Mouse (Mus musculus): ENCODE measurements around the gene Yaf2. TPM values are rescaled to one million over a fixed set of nuclear protein-coding genes. Genes with fewer than 3 reads are reported as not detected.

Yaf2 gene
- polyA plus RNA-seq, 1 experiment from 2014 or later = 138 TPM

DNA sequence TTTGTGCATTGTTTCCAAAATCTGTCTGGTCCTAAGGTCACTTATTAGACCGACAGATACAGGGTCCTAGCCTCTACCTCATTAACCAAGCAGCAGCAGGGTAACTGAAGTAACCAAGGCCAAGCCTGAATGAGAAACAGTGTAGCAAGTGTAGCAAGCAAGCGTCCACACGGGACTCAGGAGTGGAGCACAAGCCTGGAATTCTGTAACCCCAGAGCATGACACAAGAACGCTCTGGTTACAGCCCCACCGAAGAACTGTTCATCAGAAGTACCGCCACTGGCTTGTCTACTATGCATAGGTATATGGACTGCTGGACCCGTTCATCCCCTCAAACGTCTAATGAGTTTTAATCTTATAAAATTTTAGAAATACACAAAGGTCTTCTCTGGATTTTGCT lies 69.3 kb downstream of the Yaf2 start:
- no peak overlapping the region for H3K4me3 ChIP-seq (ENCODE audit: low read depth, low read length)
- H3K9me3 ChIP-seq (ENCODE audit: control insufficient read depth, low read length) = no peaks in the 10 kb centered on the region
- no peak overlapping the region for H3K27ac ChIP-seq (ENCODE audit: low read depth, low read length)
- H3K4me2 ChIP-seq (ENCODE audit: low read depth) = no peak overlapping the region
- no peaks in the 10 kb centered on the region for H3K27me3 ChIP-seq (ENCODE audit: control insufficient read depth, insufficient read depth, low read length)
- H3K9ac ChIP-seq (ENCODE audit: low read length) = no peak overlapping the region
- no peaks in the 10 kb centered on the region for H3K36me3 ChIP-seq (ENCODE audit: control insufficient read depth, insufficient read depth, low read length)
- DNase-seq (ENCODE audit: low spot score) (no peak), ATAC-seq (ENCODE audit: insufficient read depth, low FRiP score, low TSS enrichment) (no peak)
- H3K4me1 ChIP-seq (ENCODE audit: control insufficient read depth, insufficient read depth, low read length) = no peaks in the 10 kb centered on the region
- WGBS = 89% methylated on average over 8 of the region's 8 CpGs

DNA sequence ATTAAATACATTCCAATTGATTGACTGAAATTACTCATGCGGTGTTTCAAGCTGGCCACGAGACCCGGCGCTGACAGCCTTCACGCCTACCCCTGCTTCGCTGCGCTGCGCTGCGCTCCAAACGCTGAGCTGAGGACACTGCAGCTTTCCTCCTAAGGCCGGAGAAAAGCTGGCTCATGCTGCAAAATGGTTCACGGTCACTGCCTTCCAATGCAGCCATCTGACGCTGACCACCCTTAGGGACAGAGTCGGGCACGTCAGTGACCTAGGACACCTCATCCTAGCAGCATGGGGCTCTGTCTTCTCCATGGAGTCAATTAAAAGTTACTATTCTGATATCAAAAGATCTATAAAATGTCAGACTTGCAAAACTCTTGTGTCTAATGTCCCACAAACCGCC lies 70.4 kb downstream of the Yaf2 start:
- H3K27ac ChIP-seq (ENCODE audit: low read depth, low read length) = no peak overlapping the region
- H3K4me2 ChIP-seq (ENCODE audit: low read depth) = no peak overlapping the region
- H3K4me3 ChIP-seq (ENCODE audit: low read depth, low read length) = no peak overlapping the region
- ATAC-seq (ENCODE audit: insufficient read depth, low FRiP score, low TSS enrichment) (no peak), DNase-seq (ENCODE audit: low spot score) (no peak)
- H3K4me1 ChIP-seq (ENCODE audit: control insufficient read depth, insufficient read depth, low read length) = no peaks in the 10 kb centered on the region
- 78% methylated on average over 16 of the region's 16 CpGs for WGBS
- no peak overlapping the region for H3K9ac ChIP-seq (ENCODE audit: low read length)
- no peaks in the 10 kb centered on the region for H3K27me3 ChIP-seq (ENCODE audit: control insufficient read depth, insufficient read depth, low read length)
- no peaks in the 10 kb centered on the region for H3K36me3 ChIP-seq (ENCODE audit: control insufficient read depth, insufficient read depth, low read length)
- H3K9me3 ChIP-seq (ENCODE audit: control insufficient read depth, low read length) = no peaks in the 10 kb centered on the region

DNA sequence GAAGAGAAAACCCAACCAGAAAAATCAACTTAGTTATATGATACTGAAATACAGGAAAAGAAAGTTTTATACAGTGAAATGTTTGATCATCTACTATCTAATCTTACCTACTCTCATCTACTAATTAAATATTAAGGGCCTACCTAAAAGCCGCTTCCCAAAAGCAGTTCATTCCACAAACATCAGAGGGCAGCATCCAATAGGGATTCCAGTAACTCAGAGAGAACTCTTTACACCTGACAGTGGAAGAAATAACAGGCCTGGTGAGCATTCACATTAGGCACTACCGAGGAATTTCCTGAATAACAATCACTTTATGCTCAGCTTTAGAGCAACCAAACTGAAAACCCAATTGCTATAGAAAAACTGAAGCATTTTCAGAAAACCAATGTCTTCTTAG lies 71.0 kb downstream of the Yaf2 start:
- Histone ChIP-seq H3K27ac (ENCODE audit: low read depth, low read length) (no peak overlapping the region), H3K4me2 (ENCODE audit: low read depth) (no peak overlapping the region), H3K4me3 (ENCODE audit: low read depth, low read length) (no peak overlapping the region), H3K9ac (ENCODE audit: low read length) (no peak overlapping the region), H3K4me1 (ENCODE audit: control insufficient read depth, insufficient read depth, low read length) (no peaks in the 10 kb centered on the region), H3K36me3 (ENCODE audit: control insufficient read depth, insufficient read depth, low read length) (no peaks in the 10 kb centered on the region), H3K9me3 (ENCODE audit: control insufficient read depth, low read length) (no peaks in the 10 kb centered on the region), H3K27me3 (ENCODE audit: control insufficient read depth, insufficient read depth, low read length) (no peaks in the 10 kb centered on the region)
- ATAC-seq (ENCODE audit: insufficient read depth, low FRiP score, low TSS enrichment) (no peak), DNase-seq (ENCODE audit: low spot score) (no peak)
- WGBS = 78% methylated on average over 2 of the region's 2 CpGs

DNA sequence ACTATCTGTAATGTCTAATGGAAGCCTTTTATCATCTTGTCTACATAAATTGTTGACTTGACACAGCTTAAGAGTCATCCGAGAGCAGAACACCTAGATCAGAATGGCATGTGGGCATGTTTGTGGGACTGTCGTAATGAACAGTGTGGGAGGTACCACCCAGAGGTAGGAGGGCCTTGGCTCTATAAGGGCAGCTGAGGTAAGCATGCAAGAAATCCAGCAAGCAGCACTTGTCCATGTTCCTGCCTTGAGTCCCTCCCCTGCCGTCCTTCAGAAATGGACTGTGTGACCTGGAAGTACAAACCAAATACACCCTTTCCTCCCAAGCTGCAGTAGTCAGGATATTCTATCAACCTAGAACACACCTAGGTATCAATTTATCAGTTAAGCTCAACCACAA lies 71.5 kb downstream of the Yaf2 start:
- Histone ChIP-seq H3K36me3 (ENCODE audit: control insufficient read depth, insufficient read depth, low read length) (no peaks in the 10 kb centered on the region), H3K4me1 (ENCODE audit: control insufficient read depth, insufficient read depth, low read length) (no peaks in the 10 kb centered on the region), H3K27me3 (ENCODE audit: control insufficient read depth, insufficient read depth, low read length) (no peaks in the 10 kb centered on the region), H3K4me2 (ENCODE audit: low read depth) (no peak overlapping the region), H3K27ac (ENCODE audit: low read depth, low read length) (no peak overlapping the region), H3K9ac (ENCODE audit: low read length) (no peak overlapping the region), H3K4me3 (ENCODE audit: low read depth, low read length) (no peak overlapping the region), H3K9me3 (ENCODE audit: control insufficient read depth, low read length) (no peaks in the 10 kb centered on the region)
- ATAC-seq (ENCODE audit: insufficient read depth, low FRiP score, low TSS enrichment) (no peak), DNase-seq (ENCODE audit: low spot score) (no peak)
- 87% methylated on average over 3 of the region's 3 CpGs for WGBS

DNA sequence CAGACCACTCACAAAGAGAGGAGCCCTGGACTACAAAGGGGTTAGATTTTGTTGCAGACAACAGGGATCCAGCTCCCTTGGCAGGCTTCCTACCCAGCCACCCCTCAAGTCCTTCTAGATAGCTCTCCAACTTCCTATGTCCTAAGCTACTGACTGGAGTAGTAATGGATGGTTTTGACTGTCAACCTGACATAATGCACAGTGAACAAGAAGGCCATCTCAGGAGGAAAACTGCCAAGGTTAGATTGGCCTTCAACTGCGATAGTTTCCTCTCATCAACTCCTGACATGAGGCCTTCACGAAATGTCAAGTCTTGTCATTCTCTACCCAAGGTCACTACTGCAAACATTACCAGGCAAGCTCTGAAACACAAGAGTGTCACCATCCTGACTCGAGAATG lies 72.5 kb downstream of the Yaf2 start:
- no peaks in the 10 kb centered on the region for H3K4me1 ChIP-seq (ENCODE audit: control insufficient read depth, insufficient read depth, low read length)
- no peak for ATAC-seq (ENCODE audit: insufficient read depth, low FRiP score, low TSS enrichment)
- H3K36me3 ChIP-seq (ENCODE audit: control insufficient read depth, insufficient read depth, low read length) = no peaks in the 10 kb centered on the region
- no peak for DNase-seq (ENCODE audit: low spot score)
- H3K4me2 ChIP-seq (ENCODE audit: low read depth) = no peak overlapping the region
- no peaks in the 10 kb centered on the region for H3K27me3 ChIP-seq (ENCODE audit: control insufficient read depth, insufficient read depth, low read length)
- over 99% methylated on average over 3 of the region's 3 CpGs for WGBS
- H3K4me3 ChIP-seq (ENCODE audit: low read depth, low read length) = no peak overlapping the region
- no peak overlapping the region for H3K9ac ChIP-seq (ENCODE audit: low read length)
- no peak overlapping the region for H3K27ac ChIP-seq (ENCODE audit: low read depth, low read length)
- no peaks in the 10 kb centered on the region for H3K9me3 ChIP-seq (ENCODE audit: control insufficient read depth, low read length)

DNA sequence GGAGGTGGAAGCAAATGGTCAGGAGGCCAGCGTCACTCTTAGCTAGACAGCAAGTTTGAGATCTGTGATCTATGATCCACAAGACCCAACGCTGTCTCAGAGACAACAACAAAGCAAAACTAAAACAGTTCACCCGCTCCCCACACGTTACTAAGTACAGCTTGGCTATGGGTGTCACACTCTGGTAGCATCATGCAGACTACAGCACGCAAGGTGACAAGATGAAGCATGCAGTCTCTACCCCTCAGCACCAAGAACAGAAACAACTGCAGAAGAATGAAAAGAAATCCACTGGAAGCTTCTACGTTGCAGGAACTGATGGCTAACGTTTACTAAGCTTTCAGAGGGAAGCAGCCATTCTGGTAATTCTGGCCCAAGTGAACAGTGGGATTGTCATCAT lies 73.2 kb downstream of the Yaf2 start:
- H3K4me1 ChIP-seq (ENCODE audit: control insufficient read depth, insufficient read depth, low read length) = no peaks in the 10 kb centered on the region
- ATAC-seq (ENCODE audit: insufficient read depth, low FRiP score, low TSS enrichment) (no peak), DNase-seq (ENCODE audit: low spot score) (no peak)
- H3K4me3 ChIP-seq (ENCODE audit: low read depth, low read length) = no peak overlapping the region
- no peak overlapping the region for H3K4me2 ChIP-seq (ENCODE audit: low read depth)
- 83% methylated on average over 7 of the region's 7 CpGs for WGBS
- no peaks in the 10 kb centered on the region for H3K36me3 ChIP-seq (ENCODE audit: control insufficient read depth, insufficient read depth, low read length)
- H3K27ac ChIP-seq (ENCODE audit: low read depth, low read length) = no peak overlapping the region
- no peak overlapping the region for H3K9ac ChIP-seq (ENCODE audit: low read length)
- no peaks in the 10 kb centered on the region for H3K27me3 ChIP-seq (ENCODE audit: control insufficient read depth, insufficient read depth, low read length)
- H3K9me3 ChIP-seq (ENCODE audit: control insufficient read depth, low read length) = no peaks in the 10 kb centered on the region

DNA sequence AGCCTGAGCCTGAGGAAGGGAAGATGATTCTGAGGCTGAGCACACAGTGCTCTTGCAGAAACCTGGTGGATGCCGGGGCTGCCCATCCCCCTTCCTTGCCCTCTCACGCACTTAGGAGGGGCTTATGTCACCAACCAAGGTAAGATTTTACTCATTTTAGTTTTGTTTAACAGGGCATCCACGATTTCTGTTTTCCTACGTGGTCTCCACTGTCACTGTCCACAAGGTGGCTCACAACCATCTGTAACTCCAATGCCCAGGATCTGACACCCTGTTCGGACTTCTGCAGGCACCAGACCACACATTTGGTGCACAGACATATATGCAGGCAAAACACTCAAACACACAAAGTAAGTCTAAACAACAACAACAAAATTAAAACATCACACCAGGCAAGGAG lies 73.9 kb downstream of the Yaf2 start:
- no peak overlapping the region for H3K27ac ChIP-seq (ENCODE audit: low read depth, low read length)
- H3K4me1 ChIP-seq (ENCODE audit: control insufficient read depth, insufficient read depth, low read length) = no peaks in the 10 kb centered on the region
- H3K27me3 ChIP-seq (ENCODE audit: control insufficient read depth, insufficient read depth, low read length) = no peaks in the 10 kb centered on the region
- H3K4me3 ChIP-seq (ENCODE audit: low read depth, low read length) = no peak overlapping the region
- H3K9ac ChIP-seq (ENCODE audit: low read length) = no peak overlapping the region
- H3K4me2 ChIP-seq (ENCODE audit: low read depth) = no peak overlapping the region
- no peaks in the 10 kb centered on the region for H3K9me3 ChIP-seq (ENCODE audit: control insufficient read depth, low read length)
- DNase-seq (ENCODE audit: low spot score) (no peak), ATAC-seq (ENCODE audit: insufficient read depth, low FRiP score, low TSS enrichment) (no peak)
- 80% methylated on average over 5 of the region's 5 CpGs for whole genome bisulfite sequencing
- H3K36me3 ChIP-seq (ENCODE audit: control insufficient read depth, insufficient read depth, low read length) = no peaks in the 10 kb centered on the region

DNA sequence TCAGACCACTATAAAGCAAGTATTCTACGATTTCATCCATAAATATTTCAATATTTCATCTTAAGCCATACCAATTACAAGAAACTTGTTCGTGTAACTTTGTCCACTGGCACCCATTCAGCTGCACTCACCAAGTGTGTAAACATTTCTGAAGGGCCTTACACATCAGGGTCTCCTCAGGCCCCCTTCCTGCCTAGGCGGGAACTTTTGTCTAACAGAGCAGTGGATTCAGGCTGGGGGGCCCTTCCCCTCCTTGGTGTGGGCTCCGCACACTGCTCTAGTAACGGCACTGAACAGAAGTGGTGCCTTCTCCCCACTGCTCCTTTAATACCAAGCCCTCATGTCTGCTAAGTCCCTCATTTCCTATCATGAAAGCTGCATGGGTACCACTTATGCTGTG lies 74.5 kb downstream of the Yaf2 start:
- Histone ChIP-seq H3K27ac (ENCODE audit: low read depth, low read length) (no peak overlapping the region), H3K9me3 (ENCODE audit: control insufficient read depth, low read length) (no peaks in the 10 kb centered on the region), H3K4me3 (ENCODE audit: low read depth, low read length) (no peak overlapping the region), H3K27me3 (ENCODE audit: control insufficient read depth, insufficient read depth, low read length) (no peaks in the 10 kb centered on the region), H3K4me2 (ENCODE audit: low read depth) (no peak overlapping the region), H3K4me1 (ENCODE audit: control insufficient read depth, insufficient read depth, low read length) (no peaks in the 10 kb centered on the region), H3K36me3 (ENCODE audit: control insufficient read depth, insufficient read depth, low read length) (no peaks in the 10 kb centered on the region; the same call in 1 of the 2 replicates), H3K9ac (ENCODE audit: low read length) (no peak overlapping the region)
- no peak for DNase-seq (ENCODE audit: low spot score)
- 90% methylated on average over 5 of the region's 5 CpGs for WGBS
- ATAC-seq (ENCODE audit: insufficient read depth, low FRiP score, low TSS enrichment) = no peak

DNA sequence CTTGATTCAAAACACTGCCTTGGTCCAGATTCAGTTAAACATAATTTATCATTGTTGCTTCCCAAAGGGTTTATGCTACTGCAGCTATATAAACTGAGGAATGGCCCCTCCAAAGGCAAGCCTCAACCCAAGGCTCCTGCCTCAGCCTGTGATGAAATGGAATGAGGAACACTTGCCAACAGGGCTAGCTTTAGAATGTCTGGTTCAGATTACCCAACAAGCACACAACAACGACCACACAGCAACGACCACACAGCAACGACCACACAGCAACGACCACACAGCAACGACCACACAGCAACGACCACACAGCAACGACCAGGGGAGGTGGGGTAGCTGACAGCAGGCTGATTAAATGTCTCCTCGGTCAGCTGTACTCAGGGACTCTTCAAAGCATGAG lies 76.8 kb downstream of the Yaf2 start:
- 67% methylated on average over 8 of the region's 8 CpGs for WGBS
- no peak overlapping the region for H3K4me3 ChIP-seq (ENCODE audit: low read depth, low read length)
- no peak overlapping the region for H3K4me2 ChIP-seq (ENCODE audit: low read depth)
- H3K9ac ChIP-seq (ENCODE audit: low read length) = no peak overlapping the region
- H3K36me3 ChIP-seq (ENCODE audit: control insufficient read depth, insufficient read depth, low read length) = no peaks in the 10 kb centered on the region; the same call in 1 of the 2 replicates
- H3K27ac ChIP-seq (ENCODE audit: low read depth, low read length) = no peak overlapping the region
- H3K4me1 ChIP-seq (ENCODE audit: control insufficient read depth, insufficient read depth, low read length) = no peaks in the 10 kb centered on the region
- DNase-seq (ENCODE audit: low spot score) (no peak), ATAC-seq (ENCODE audit: insufficient read depth, low FRiP score, low TSS enrichment) (no peak)
- no peaks in the 10 kb centered on the region for H3K27me3 ChIP-seq (ENCODE audit: control insufficient read depth, insufficient read depth, low read length)
- H3K9me3 ChIP-seq (ENCODE audit: control insufficient read depth, low read length) = no peaks in the 10 kb centered on the region

Data from neural tube, embryonic 11.5 days (tissue).